ENCODE assay signal across 7 mouse cellular contexts in the genomic region with DNA sequence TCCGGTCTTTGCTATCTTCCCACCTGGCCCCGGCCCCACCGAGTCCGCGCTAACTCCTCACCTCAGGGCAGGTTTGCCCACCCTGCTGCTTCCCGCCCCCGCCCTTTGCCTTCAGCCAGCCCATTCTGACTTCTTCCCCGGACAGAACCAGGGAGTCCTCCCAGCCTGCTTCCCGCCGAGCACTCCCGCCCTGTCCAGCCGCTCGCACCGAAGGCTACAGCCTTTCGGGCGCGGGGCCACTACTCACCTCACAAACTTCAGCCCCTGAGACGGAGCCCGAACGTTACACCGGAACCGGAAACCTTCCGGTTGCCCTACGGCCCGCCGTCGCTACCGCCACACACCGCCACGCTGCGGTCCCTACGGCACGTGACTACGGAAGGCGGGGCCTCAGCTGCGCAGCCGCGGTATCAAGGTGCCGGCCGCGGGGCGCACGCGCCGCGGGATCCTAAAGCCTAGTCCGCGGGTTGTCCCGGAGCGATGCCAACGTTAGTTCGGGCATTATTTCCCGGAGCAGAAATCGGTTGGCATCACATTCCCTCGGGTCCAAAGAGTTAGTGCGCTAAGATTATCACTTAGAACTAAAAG. TPM values are rescaled to one million over a fixed set of nuclear protein-coding genes. Genes with fewer than 3 reads are reported as not detected.
DNase-seq lines count a peak whose midpoint lies in the region; ATAC-seq lines count a peak whose summit lies in the region.

A gene (minus strand): TSS at position 384 of the 588 bp plus-strand sequence.

- intact Hi-C loops in left cerebral cortex, postnatal 36 days (cut with DNase I) = no loop called here

- no peaks in the 10 kb centered on the region for H3K9me3 ChIP-seq in intestine, embryonic 16.5 days (ENCODE audit: control insufficient read depth, low read length)
- H3K9me3 ChIP-seq in midbrain, embryonic 11.5 days (ENCODE audit: control insufficient read depth, low read length) = no peaks in the 10 kb centered on the region

- WGBS in intestine, embryonic 16.5 days = under 1% methylated on average over 56 of the region's 56 CpGs
- WGBS in midbrain, embryonic 11.5 days = under 1% methylated on average over 56 of the region's 56 CpGs

- H3K4me3 ChIP-seq in intestine, embryonic 16.5 days (ENCODE audit: low read length) = peak within 1 kb of the TSS; percentile 86
- peak within 1 kb of the TSS; percentile 90 for H3K4me3 ChIP-seq in midbrain, embryonic 11.5 days (ENCODE audit: low read depth, low read length)

- peaks cover 5% of the 10 kb centered on the region for H3K4me1 ChIP-seq in intestine, embryonic 16.5 days (ENCODE audit: control insufficient read depth, insufficient read depth, low read length)
- H3K4me1 ChIP-seq in midbrain, embryonic 11.5 days (ENCODE audit: control insufficient read depth, insufficient read depth, low read length) = peaks cover 6% of the 10 kb centered on the region; the same call in 1 of the 2 replicates

- peak; percentile 99 for ATAC-seq in intestine, embryonic 16.5 days
- peak; percentile 99 for ATAC-seq in midbrain, embryonic 11.5 days (ENCODE audit: low FRiP score)

- peak within 1 kb of the TSS; percentile 76 for H3K27ac ChIP-seq in intestine, embryonic 16.5 days (ENCODE audit: low read length)
- peak within 1 kb of the TSS; percentile 61; the same call in 1 of the 2 replicates for H3K27ac ChIP-seq in midbrain, embryonic 11.5 days (ENCODE audit: low read depth, low read length)

- peak; percentile 98 for DNase-seq in adrenal gland, adult 2 months
- DNase-seq in embryo, embryonic 11.5 days (ENCODE audit: low read depth, low spot score) = peak; percentile 87
- peak; percentile 93 to 96 for DNase-seq in gastrocnemius, postnatal 4 days (ENCODE audit: low spot score in 2 of 2)
- peak; percentile 93 to 95 for DNase-seq in left cerebral cortex, postnatal 36 days (ENCODE audit: low spot score in 2 of 2)
- DNase-seq in midbrain, embryonic 11.5 days (ENCODE audit: low spot score, missing footprints) = peak; percentile 99
- peak; percentile 92 for DNase-seq in skeletal muscle tissue, adult 2 months (ENCODE audit: low read depth, low spot score)

- peaks cover 5% of the 10 kb centered on the region for H3K36me3 ChIP-seq in intestine, embryonic 16.5 days (ENCODE audit: control insufficient read depth, insufficient read depth, low read length)
- peaks cover 13% of the 10 kb centered on the region for H3K36me3 ChIP-seq in midbrain, embryonic 11.5 days (ENCODE audit: control insufficient read depth, insufficient read depth, low read length)

- peak within 1 kb of the TSS; percentile 93 for H3K9ac ChIP-seq in intestine, embryonic 16.5 days (ENCODE audit: low read depth, low read length)
- peak within 1 kb of the TSS; percentile 89 for H3K9ac ChIP-seq in midbrain, embryonic 11.5 days (ENCODE audit: low read length)

- H3K4me2 ChIP-seq in intestine, embryonic 16.5 days (ENCODE audit: low read depth, low read length) = peak within 1 kb of the TSS; percentile 60
- peak within 1 kb of the TSS; percentile 70 for H3K4me2 ChIP-seq in midbrain, embryonic 11.5 days

- H3K27me3 ChIP-seq in intestine, embryonic 16.5 days (replicated peaks; ENCODE audit: control insufficient read depth, insufficient read depth, low read length) = no peaks in the 10 kb centered on the region
- no peaks in the 10 kb centered on the region for H3K27me3 ChIP-seq in midbrain, embryonic 11.5 days (ENCODE audit: control insufficient read depth, insufficient read depth, low read length)

RNA-seq across cellular contexts. Expression of the gene that starts here (rescaled TPM):
- total RNA-seq in adrenal gland, adult 2 months (2021) = 10 to 100 TPM; 30.0 to 35.1 TPM
- 4.6 and 5.6 TPM in 2 replicates for polyA plus RNA-seq in adrenal gland, adult 2 months (2012; rRNA removed)
- total RNA-seq in gastrocnemius, postnatal 4 days (2021) = 10 to 100 TPM; 24.2 to 31.2 TPM
- 39.2 and 42.0 TPM in 2 replicates for polyA plus RNA-seq in intestine, embryonic 16.5 days (2015; fragmentation: Nextera tagmentation; extraction: Ambion mirVana)
- 10 to 100 TPM; 23.8 to 40.3 TPM for total RNA-seq in left cerebral cortex, postnatal 36 days (2021)
- 65.3 and 69.6 TPM in 2 replicates for polyA plus RNA-seq in midbrain, embryonic 11.5 days (2014; fragmentation: Nextera tagmentation; extraction: Ambion mirVana)

Comparison
In these comparisons a context has a peak if more than half of its experiments do, and no peak if none do; other contexts are left out.
1. Peak in every context shown above with its lines: DNase-seq, ATAC-seq, H3K4me3 ChIP-seq and H3K27ac ChIP-seq.